Comparison of ENCODE assay signal across 8 mouse cellular contexts in genomic region chr6:82603665-82604064, GRCm38 (mm10).
DNase-seq lines count a peak whose midpoint lies in the region; ATAC-seq and TF ChIP-seq lines count a peak whose summit lies in the region.

No protein-coding gene starts in this region.

- H3K79me2 ChIP-seq in liver, adult 2 months (ENCODE audit: control insufficient read depth, insufficient read depth, low read length): no peaks in the 10 kb centered on the region

- no peak for TF ChIP-seq POLR2A in liver, adult 2 months (IDR thresholded peaks at IDR 0.05; ENCODE audit: extremely low read depth, insufficient read depth, low read length)

- H3K27me3 ChIP-seq in liver, adult 2 months (ENCODE audit: control insufficient read depth, insufficient read depth, low read length): no peaks in the 10 kb centered on the region
- no peaks in the 10 kb centered on the region for H3K27me3 ChIP-seq in liver, embryonic 12.5 days (replicated peaks)
- no peaks in the 10 kb centered on the region for H3K27me3 ChIP-seq in liver, embryonic 14.5 days (ENCODE audit: control insufficient read depth, insufficient read depth, low read length)

- H3K4me3 ChIP-seq in liver, adult 2 months (ENCODE audit: insufficient read depth, low read depth, low read length): no peak overlapping the region
- H3K4me3 ChIP-seq in liver, embryonic 12.5 days: no peak overlapping the region
- no peak overlapping the region for H3K4me3 ChIP-seq in liver, embryonic 14.5 days (ENCODE audit: insufficient read depth in 1 of 2, low read depth in 2 of 2, low read length in 2 of 2)

- no peak for ATAC-seq in liver, embryonic 12.5 days
- no peak for ATAC-seq in liver, embryonic 14.5 days (ENCODE audit: insufficient read depth)

- no peak overlapping the region for H3K4me2 ChIP-seq in liver, embryonic 12.5 days
- H3K4me2 ChIP-seq in liver, embryonic 14.5 days (ENCODE audit: low read depth): no peak overlapping the region

- no peaks in the 10 kb centered on the region for H3K9me3 ChIP-seq in liver, embryonic 12.5 days (replicated peaks)
- no peaks in the 10 kb centered on the region for H3K9me3 ChIP-seq in liver, embryonic 14.5 days (ENCODE audit: control insufficient read depth, low read length)

- TF ChIP-seq CTCF in liver, adult 2 months (IDR thresholded peaks at IDR 0.05; ENCODE audit: low read depth, low read length): peak; percentile 66
- peak; percentile 69 for TF ChIP-seq CTCF in liver, embryonic 14.5 days (IDR thresholded peaks at IDR 0.05; ENCODE audit: low read depth)

- H3K27ac ChIP-seq in liver, adult 2 months (replicated peaks; ENCODE audit: insufficient read depth, low read depth, low read length): no peak overlapping the region
- no peak overlapping the region for H3K27ac ChIP-seq in liver, embryonic 12.5 days
- no peak overlapping the region for H3K27ac ChIP-seq in liver, embryonic 14.5 days

- DNase-seq in liver, adult 2 months (ENCODE audit: extremely low read depth, low read depth, low spot score): no peak
- peak; percentile 65 for DNase-seq in R1 (ENCODE audit: low read depth, low spot score)
- peak; percentile 52 for DNase-seq in embryo, embryonic 11 days
- peak; percentile 9 for DNase-seq in induced T-regulatory cell, adult 2 months (ENCODE audit: low read depth)
- no peak for DNase-seq in liver, embryonic 14.5 days (ENCODE audit: low read depth in 3 of 3, low spot score in 3 of 3)
- DNase-seq in right cerebral cortex, adult 18-20 months: peak; percentile 46
- no peak for DNase-seq in spleen, postnatal 4 days (ENCODE audit: low spot score in 2 of 2)

- H3K4me1 ChIP-seq in liver, adult 2 months (ENCODE audit: control insufficient read depth, insufficient read depth, low read length): no peaks in the 10 kb centered on the region
- no peaks in the 10 kb centered on the region for H3K4me1 ChIP-seq in liver, embryonic 12.5 days
- no peaks in the 10 kb centered on the region for H3K4me1 ChIP-seq in liver, embryonic 14.5 days (replicated peaks; ENCODE audit: control insufficient read depth in 2 of 2, insufficient read depth in 2 of 2, low read length in 1 of 2)

- WGBS in liver, adult 2 months: 46% methylated on average over 2 of the region's 2 CpGs
- 37% methylated on average over 2 of the region's 2 CpGs for WGBS in liver, embryonic 12.5 days (ENCODE audit: insufficient replicate concordance)
- WGBS in liver, embryonic 14.5 days (ENCODE audit: insufficient replicate concordance): 26% methylated on average over 2 of the region's 2 CpGs

- TF ChIP-seq EP300 in liver, embryonic 14.5 days (IDR thresholded peaks at IDR 0.05; ENCODE audit: low read depth): no peak

- no peaks in the 10 kb centered on the region for H3K36me3 ChIP-seq in liver, adult 2 months (ENCODE audit: control insufficient read depth, insufficient read depth, low read length)
- no peaks in the 10 kb centered on the region for H3K36me3 ChIP-seq in liver, embryonic 12.5 days
- no peaks in the 10 kb centered on the region for H3K36me3 ChIP-seq in liver, embryonic 14.5 days (replicated peaks; ENCODE audit: control insufficient read depth, insufficient read depth, low read depth)

- H3K9ac ChIP-seq in liver, adult 2 months (ENCODE audit: low read depth, low read length): no peak overlapping the region
- no peak overlapping the region for H3K9ac ChIP-seq in liver, embryonic 12.5 days
- no peak overlapping the region for H3K9ac ChIP-seq in liver, embryonic 14.5 days (replicated peaks)

Comparison
In these comparisons a context has a peak if more than half of its experiments do, and no peak if none do; other contexts are left out.
1. DNase-seq: peak in R1 (single experiment), embryo, embryonic 11 days (single experiment), induced T-regulatory cell, adult 2 months (single experiment) and right cerebral cortex, adult 18-20 months (single experiment); none in liver, adult 2 months (single experiment), liver, embryonic 14.5 days (0 of 3) and spleen, postnatal 4 days (0 of 2).